Mouse (Mus musculus) hindbrain, embryonic 16.5 days (tissue): ENCODE results near the gene Zbtb3. TPM values are rescaled to one million over a fixed set of nuclear protein-coding genes. Genes with fewer than 3 reads are reported as not detected.

Experiments
- ATAC-seq: fragments of 200-750 bp; cut with Nextera tagmentation; 2 replicates; pipeline ENCODE4 v1.8.0; 2017; ENCODE audit warnings: moderate TSS enrichment, moderate library complexity
- H3K27ac ChIP-seq: fragments of 300-500 bp; sonication (generic); 2 replicates; pipeline ENCODE4 v1.5.1; 2014; ENCODE audit warnings: low read depth, mild to moderate bottlenecking, control low read depth, low read length, moderate library complexity
- H3K27me3 ChIP-seq: fragments of 300-500 bp; sonication (generic); replicated peaks from 2 replicates; pipeline ENCODE4 v1.6.1; 2014; ENCODE audit warnings: low read length; ENCODE audit not compliant: control insufficient read depth, insufficient read depth
- H3K36me3 ChIP-seq: fragments of 300-500 bp; sonication (generic); 2 replicates; pipeline ENCODE4 v1.6.1; 2014; ENCODE audit warnings: mild to moderate bottlenecking, low read length, moderate library complexity, mixed read lengths; ENCODE audit not compliant: control insufficient read depth, insufficient read depth
- H3K4me1 ChIP-seq: fragments of 300-500 bp; sonication (generic); 2 replicates; pipeline ENCODE4 v1.6.1; 2014; ENCODE audit warnings: low read depth, low read length; ENCODE audit not compliant: control insufficient read depth, insufficient read depth
- H3K4me2 ChIP-seq: fragments of 300-500 bp; sonication (generic); 2 replicates; pipeline ENCODE4 v1.6.1; 2014; ENCODE audit warnings: mild to moderate bottlenecking, low read length, control low read depth, moderate library complexity
- H3K4me3 ChIP-seq: fragments of 300-500 bp; sonication (generic); 2 replicates; pipeline ENCODE4 v1.5.1; 2014; ENCODE audit warnings: mild to moderate bottlenecking, low read length, control low read depth, moderate library complexity
- H3K9ac ChIP-seq: fragments of 300-500 bp; sonication (generic); 2 replicates; pipeline ENCODE4 v1.6.1; 2014; ENCODE audit warnings: low read depth, mild to moderate bottlenecking, control low read depth, low read length, moderate library complexity
- H3K9me3 ChIP-seq: fragments of 300-500 bp; sonication (generic); 2 replicates; pipeline ENCODE4 v1.6.1; 2014; ENCODE audit warnings: mild to moderate bottlenecking, low read length, moderate library complexity; ENCODE audit not compliant: control insufficient read depth
- WGBS: fragments of 180-500 bp; shearing (Covaris S2); extraction: QIAGEN DNeasy Blood & Tissue Kit; methylation state at CpG from one replicate; pipeline ENCODE4 v1.1.7; 2014; 5-methylcytosine and 5-hydroxymethylcytosine counted together
- polyA plus RNA-seq: library from polyadenylated mRNA; unstranded; fragments of >200 nt; fragmentation: Nextera tagmentation; extraction: Ambion mirVana; gene quantifications from 2 replicates; pipeline ENCODE4 v1.2.1, GENCODE M21; 2015

Zbtb3 gene
- polyA plus RNA-seq, 1 experiment from 2014 or later = 8.0 TPM

GRCm38 (mm10) chr19:8848356-8848755, 46.0 kb downstream of the Zbtb3 start:
- Histone ChIP-seq H3K4me1 (no peaks in the 10 kb centered on the region; the same call in 1 of the 2 replicates), H3K27me3 (no peaks in the 10 kb centered on the region), H3K27ac (no peak overlapping the region), H3K9me3 (no peaks in the 10 kb centered on the region), H3K4me2 (no peak overlapping the region), H3K4me3 (no peak overlapping the region), H3K36me3 (peaks cover 16% of the 10 kb centered on the region), H3K9ac (no peak overlapping the region)
- ATAC-seq = no peak
- WGBS = 76% methylated on average over 5 of the region's 5 CpGs

- peaks cover 16% of the 10 kb centered on the region for H3K36me3 ChIP-seq
- WGBS = 37% methylated on average over 7 of the region's 7 CpGs
- no peak within 1 kb of the TSS for H3K4me2 ChIP-seq
- no peak within 1 kb of the TSS for H3K27ac ChIP-seq
- H3K9me3 ChIP-seq = no peaks in the 10 kb centered on the region
- peak; percentile 56; the same call in 1 of the 2 replicates for ATAC-seq
- H3K4me3 ChIP-seq = no peak within 1 kb of the TSS
- peak within 1 kb of the TSS; percentile 27; the same call in 1 of the 2 replicates for H3K9ac ChIP-seq
- H3K27me3 ChIP-seq = no peaks in the 10 kb centered on the region
- H3K4me1 ChIP-seq = no peaks in the 10 kb centered on the region
Observed at GRCm38 (mm10) chr19:8850402-8850901, 48.1 kb downstream of the Zbtb3 start, which contains the start of gene Lrrn4cl. Lrrn4cl (plus strand) TSS chr19:8850768.

- Histone ChIP-seq H3K4me2 (no peak overlapping the region), H3K36me3 (peaks cover 11% of the 10 kb centered on the region), H3K4me3 (no peak overlapping the region), H3K9me3 (no peaks in the 10 kb centered on the region), H3K27me3 (no peaks in the 10 kb centered on the region), H3K9ac (no peak overlapping the region), H3K4me1 (no peaks in the 10 kb centered on the region), H3K27ac (no peak overlapping the region)
- ATAC-seq = no peak
- WGBS = 57% methylated on average over 7 of the region's 7 CpGs
Observed at GRCm38 (mm10) chr19:8851639-8852038, 49.3 kb downstream of the Zbtb3 start.

GRCm38 (mm10) chr19:8852236-8852928, 50.0 kb downstream of the Zbtb3 start:
- Histone ChIP-seq H3K4me3 (no peak overlapping the region), H3K9ac (no peak overlapping the region), H3K36me3 (peaks cover 7% of the 10 kb centered on the region), H3K27ac (no peak overlapping the region), H3K4me2 (no peak overlapping the region), H3K9me3 (no peaks in the 10 kb centered on the region), H3K27me3 (no peaks in the 10 kb centered on the region), H3K4me1 (no peaks in the 10 kb centered on the region)
- ATAC-seq = no peak
- 59% methylated on average over 10 of the region's 10 CpGs for WGBS

- no peak for ATAC-seq
Observed at GRCm38 (mm10) chr19:8853117-8853516, 50.8 kb downstream of the Zbtb3 start.

More at GRCm38 (mm10) chr19:8853117-8853516, 50.8 kb downstream of the Zbtb3 start:
- H3K9me3 ChIP-seq = no peaks in the 10 kb centered on the region
- H3K27ac ChIP-seq = no peak overlapping the region
- H3K9ac ChIP-seq = no peak overlapping the region
- H3K4me2 ChIP-seq = no peak overlapping the region
- 82% methylated on average over 3 of the region's 3 CpGs for WGBS
- H3K4me3 ChIP-seq = no peak overlapping the region
- H3K4me1 ChIP-seq = no peaks in the 10 kb centered on the region
- H3K27me3 ChIP-seq = no peaks in the 10 kb centered on the region
- peaks cover 2% of the 10 kb centered on the region; the same call in 1 of the 2 replicates for H3K36me3 ChIP-seq

Other genes starting within 250 kb of the Zbtb3 start
- gene Slc22a8, start 211.3 kb upstream of the Zbtb3 start, polyA plus RNA-seq = 15.9 and 16.1 TPM in 2 replicates
- 8.7 and 14.9 TPM in 2 replicates for gene Slc22a6, start 184.5 kb upstream of the Zbtb3 start, polyA plus RNA-seq
- 0.66 and 0.72 TPM in 2 replicates for gene Chrm1, start 138.8 kb upstream of the Zbtb3 start, polyA plus RNA-seq
- gene Slc3a2, start 79.2 kb upstream of the Zbtb3 start, polyA plus RNA-seq = 183 and 191 TPM in 2 replicates
- 89.6 and 92.0 TPM in 2 replicates for gene Wdr74, start 66.7 kb upstream of the Zbtb3 start, polyA plus RNA-seq
- gene 1700092M07Rik, start 61.8 kb upstream of the Zbtb3 start, polyA plus RNA-seq = 1.5 and 1.6 TPM in 2 replicates
- 109 and 119 TPM in 2 replicates for gene Stx5a, start 61.1 kb upstream of the Zbtb3 start, polyA plus RNA-seq
- gene Nxf1, start 45.5 kb upstream of the Zbtb3 start, polyA plus RNA-seq = 120 and 140 TPM in 2 replicates
- gene Tmem223, start 31.6 kb upstream of the Zbtb3 start, polyA plus RNA-seq = 200 and 220 TPM in 2 replicates
- gene Tmem179b, start 28.1 kb upstream of the Zbtb3 start, polyA plus RNA-seq = 30.4 and 32.1 TPM in 2 replicates
- 31.7 and 33.1 TPM in 2 replicates for gene Taf6l, start 16.1 kb upstream of the Zbtb3 start, polyA plus RNA-seq
- 136 and 147 TPM in 2 replicates for gene Polr2g, start 4.0 kb upstream of the Zbtb3 start, polyA plus RNA-seq
- gene Ttc9c, start 16.8 kb downstream of the Zbtb3 start, polyA plus RNA-seq = 51.6 and 54.3 TPM in 2 replicates
- gene Hnrnpul2, start 17.5 kb downstream of the Zbtb3 start, polyA plus RNA-seq = 5.1 and 5.8 TPM in 2 replicates
- gene AC129217.1, start 27.2 kb downstream of the Zbtb3 start, polyA plus RNA-seq = not detected in 2 replicates
- 117 TPM in 2 replicates for gene Bscl2, start 34.9 kb downstream of the Zbtb3 start, polyA plus RNA-seq
- 477 and 526 TPM in 2 replicates for gene Gng3, start 36.6 kb downstream of the Zbtb3 start, polyA plus RNA-seq
- 0.94 and 1.2 TPM in 2 replicates for gene Lrrn4cl, start 48.2 kb downstream of the Zbtb3 start, polyA plus RNA-seq
- gene Ubxn1, start 68.9 kb downstream of the Zbtb3 start, polyA plus RNA-seq = 147 and 151 TPM in 2 replicates
- 58.5 and 61.5 TPM in 2 replicates for gene Uqcc3, start 78.4 kb downstream of the Zbtb3 start, polyA plus RNA-seq
- gene Lbhd1, start 81.2 kb downstream of the Zbtb3 start, polyA plus RNA-seq = 27.5 and 35.0 TPM in 2 replicates
- gene Gm49403, start 81.4 kb downstream of the Zbtb3 start, polyA plus RNA-seq = not detected in 2 replicates
- 44.3 and 46.5 TPM in 2 replicates for gene 1810009A15Rik, start 86.3 kb downstream of the Zbtb3 start, polyA plus RNA-seq
- not detected in 2 replicates for gene Gm49416, start 86.4 kb downstream of the Zbtb3 start, polyA plus RNA-seq
- gene Ints5, start 90.5 kb downstream of the Zbtb3 start, polyA plus RNA-seq = 31.1 and 35.2 TPM in 2 replicates
- gene Ganab, start 95.5 kb downstream of the Zbtb3 start, polyA plus RNA-seq = 72.1 and 84.5 TPM in 2 replicates
- 98.3 and 99.5 TPM in 2 replicates for gene B3gat3, start 117.8 kb downstream of the Zbtb3 start, polyA plus RNA-seq
- 2.9 and 3.0 TPM in 2 replicates for gene Rom1, start 126.8 kb downstream of the Zbtb3 start, polyA plus RNA-seq
- 10.3 and 11.3 TPM in 2 replicates for gene Eml3, start 127.0 kb downstream of the Zbtb3 start, polyA plus RNA-seq
- 91.3 and 103 TPM in 2 replicates for gene Mta2, start 139.3 kb downstream of the Zbtb3 start, polyA plus RNA-seq
- 23.9 and 26.3 TPM in 2 replicates for gene Tut1, start 151.3 kb downstream of the Zbtb3 start, polyA plus RNA-seq
- 284 and 301 TPM in 2 replicates for gene Eef1g, start 164.5 kb downstream of the Zbtb3 start, polyA plus RNA-seq
- gene Ahnak, start 186.7 kb downstream of the Zbtb3 start, polyA plus RNA-seq = 3.5 and 4.8 TPM in 2 replicates